Mouse (Mus musculus) stomach, postnatal 0 days (tissue): ENCODE data around the gene Hp1bp3.

Experiments
- CTCF ChIP-seq: IDR thresholded peaks from 2 replicates; pipeline ENCODE4 v1.5.1; 2016; ENCODE audit warnings: antibody characterized with exemption, low read depth, mild to moderate bottlenecking, moderate library complexity
- EP300 ChIP-seq: optimal IDR thresholded peaks from 2 replicates; pipeline ENCODE3; 2016; ENCODE audit warnings: antibody characterized with exemption

GRCm38 (mm10) chr4:138210116-138210515, 6.0 kb upstream of the Hp1bp3 start:
- no peak for TF ChIP-seq CTCF
- no peak for TF ChIP-seq EP300
